Mouse (Mus musculus): ENCODE results near the gene Wnt3. TPM values are rescaled to one million over a fixed set of nuclear protein-coding genes. Genes with fewer than 3 reads are reported as not detected.
A peak's percentile ranks its signal among the peaks of the same experiment; 100 is the strongest.

The Wnt3 gene
- polyA plus RNA-seq, 1 experiment, result not detected

GRCm38 (mm10) chr11:103807966-103808365 lies 34.0 kb downstream of the Wnt3 start:
- TF ChIP-seq CTCF (conservative IDR thresholded peaks at IDR 0.05; ENCODE audit: insufficient read depth, insufficient read length, low read depth, low read length) (no peak), POLR2A (IDR thresholded peaks at IDR 0.05; ENCODE audit: low read depth, low read length) (no peak)
- Histone ChIP-seq H3K27me3 (replicated peaks; ENCODE audit: control insufficient read depth, insufficient read depth, low read length) (no peaks in the 10 kb centered on the region; the same call in none of the 2 replicates), H3K4me1 (ENCODE audit: control insufficient read depth, insufficient read depth, low read length) (peaks cover 3% of the 10 kb centered on the region; the same call in 1 of the 2 replicates), H3K36me3 (ENCODE audit: control insufficient read depth, insufficient read depth, low read length) (no peaks in the 10 kb centered on the region), H3K4me3 (ENCODE audit: insufficient read depth, low read depth, low read length) (no peak overlapping the region), H3K27ac (ENCODE audit: insufficient read depth, low read depth, low read length) (no peak overlapping the region)
- no peak for DNase-seq
- 63% methylated on average over 12 of the region's 12 CpGs for WGBS

- no peaks in the 10 kb centered on the region; the same call in none of the 2 replicates for H3K27me3 ChIP-seq (replicated peaks; ENCODE audit: control insufficient read depth, insufficient read depth, low read length)
- no peak for DNase-seq
- H3K4me1 ChIP-seq (ENCODE audit: control insufficient read depth, insufficient read depth, low read length), result peaks cover 3% of the 10 kb centered on the region; the same call in 1 of the 2 replicates
- H3K36me3 ChIP-seq (ENCODE audit: control insufficient read depth, insufficient read depth, low read length), result no peaks in the 10 kb centered on the region
- H3K4me3 ChIP-seq (ENCODE audit: insufficient read depth, low read depth, low read length), result no peak overlapping the region; the same call in 1 of the 2 replicates
- WGBS, result 7% methylated on average over 29 of the region's 29 CpGs
- no peak overlapping the region for H3K27ac ChIP-seq (ENCODE audit: insufficient read depth, low read depth, low read length)
- TF ChIP-seq POLR2A (IDR thresholded peaks at IDR 0.05; ENCODE audit: low read depth, low read length) (no peak), CTCF (conservative IDR thresholded peaks at IDR 0.05; ENCODE audit: insufficient read depth, insufficient read length, low read depth, low read length) (no peak)
These were observed 35.0 kb downstream of the Wnt3 start for GRCm38 (mm10) chr11:103808771-103809610.

- Histone ChIP-seq H3K4me1 (ENCODE audit: control insufficient read depth, insufficient read depth, low read length) (peaks cover 3% of the 10 kb centered on the region; the same call in 1 of the 2 replicates), H3K27ac (ENCODE audit: insufficient read depth, low read depth, low read length) (no peak overlapping the region), H3K36me3 (ENCODE audit: control insufficient read depth, insufficient read depth, low read length) (no peaks in the 10 kb centered on the region), H3K4me3 (ENCODE audit: insufficient read depth, low read depth, low read length) (peak overlapping the region; percentile 24), H3K27me3 (replicated peaks; ENCODE audit: control insufficient read depth, insufficient read depth, low read length) (no peaks in the 10 kb centered on the region; the same call in none of the 2 replicates)
- 5% methylated on average over 104 of the region's 107 CpGs for WGBS
- TF ChIP-seq CTCF (conservative IDR thresholded peaks at IDR 0.05; ENCODE audit: insufficient read depth, insufficient read length, low read depth, low read length), result no peak
- TF ChIP-seq POLR2A (IDR thresholded peaks at IDR 0.05; ENCODE audit: low read depth, low read length), result no peak
- DNase-seq, result peak; percentile 4
These were observed 36.0 kb downstream of the Wnt3 start for GRCm38 (mm10) chr11:103809611-103810598.

GRCm38 (mm10) chr11:103810631-103811030 lies 36.7 kb downstream of the Wnt3 start:
- H3K4me3 ChIP-seq (ENCODE audit: insufficient read depth, low read depth, low read length), result no peak overlapping the region
- WGBS, result 19% methylated on average over 12 of the region's 12 CpGs

GRCm38 (mm10) chr11:103811246-103811645 lies 37.3 kb downstream of the Wnt3 start:
- 36% methylated on average over 25 of the region's 25 CpGs for WGBS
- TF ChIP-seq POLR2A (IDR thresholded peaks at IDR 0.05; ENCODE audit: low read depth, low read length) (no peak), CTCF (conservative IDR thresholded peaks at IDR 0.05; ENCODE audit: insufficient read depth, insufficient read length, low read depth, low read length) (no peak)
- no peaks in the 10 kb centered on the region; the same call in none of the 2 replicates for H3K27me3 ChIP-seq (replicated peaks; ENCODE audit: control insufficient read depth, insufficient read depth, low read length)
- peaks cover 3% of the 10 kb centered on the region; the same call in 1 of the 2 replicates for H3K4me1 ChIP-seq (ENCODE audit: control insufficient read depth, insufficient read depth, low read length)
- H3K36me3 ChIP-seq (ENCODE audit: control insufficient read depth, insufficient read depth, low read length), result no peaks in the 10 kb centered on the region
- H3K27ac ChIP-seq (ENCODE audit: insufficient read depth, low read depth, low read length), result no peak overlapping the region
- no peak for DNase-seq
- no peak overlapping the region for H3K4me3 ChIP-seq (ENCODE audit: insufficient read depth, low read depth, low read length)

More at GRCm38 (mm10) chr11:103810631-103811030, 36.7 kb downstream of the Wnt3 start:
- Histone ChIP-seq H3K27me3 (replicated peaks; ENCODE audit: control insufficient read depth, insufficient read depth, low read length) (no peaks in the 10 kb centered on the region; the same call in none of the 2 replicates), H3K36me3 (ENCODE audit: control insufficient read depth, insufficient read depth, low read length) (no peaks in the 10 kb centered on the region), H3K4me1 (ENCODE audit: control insufficient read depth, insufficient read depth, low read length) (peaks cover 3% of the 10 kb centered on the region; the same call in 1 of the 2 replicates), H3K27ac (ENCODE audit: insufficient read depth, low read depth, low read length) (no peak overlapping the region)
- no peak for DNase-seq
- TF ChIP-seq CTCF (conservative IDR thresholded peaks at IDR 0.05; ENCODE audit: insufficient read depth, insufficient read length, low read depth, low read length) (no peak), POLR2A (IDR thresholded peaks at IDR 0.05; ENCODE audit: low read depth, low read length) (no peak)

GRCm38 (mm10) chr11:103814808-103815207 lies 40.9 kb downstream of the Wnt3 start:
- TF ChIP-seq POLR2A (IDR thresholded peaks at IDR 0.05; ENCODE audit: low read depth, low read length) (no peak), CTCF (conservative IDR thresholded peaks at IDR 0.05; ENCODE audit: insufficient read depth, insufficient read length, low read depth, low read length) (no peak)
- DNase-seq, result no peak
- H3K27ac ChIP-seq (ENCODE audit: insufficient read depth, low read depth, low read length), result no peak overlapping the region
- no peak overlapping the region for H3K4me3 ChIP-seq (ENCODE audit: insufficient read depth, low read depth, low read length)
- no peaks in the 10 kb centered on the region for H3K36me3 ChIP-seq (ENCODE audit: control insufficient read depth, insufficient read depth, low read length)
- no peaks in the 10 kb centered on the region for H3K4me1 ChIP-seq (ENCODE audit: control insufficient read depth, insufficient read depth, low read length)
- no peaks in the 10 kb centered on the region; the same call in none of the 2 replicates for H3K27me3 ChIP-seq (replicated peaks; ENCODE audit: control insufficient read depth, insufficient read depth, low read length)
- 47% methylated on average over 3 of the region's 3 CpGs for WGBS
